Mouse (Mus musculus): ENCODE measurements around the gene Maml2. TPM values are rescaled to one million over a fixed set of nuclear protein-coding genes. Genes with fewer than 3 reads are reported as not detected.

The Maml2 gene
- polyA plus RNA-seq, 1 experiment: 12.3 TPM

- 19% methylated on average over 8 of the region's 8 CpGs for WGBS
- TF ChIP-seq POLR2A (IDR thresholded peaks at IDR 0.05; ENCODE audit: borderline replicate concordance, insufficient read depth, low read length): no peak
- peak; percentile 77 for TF ChIP-seq CTCF (IDR thresholded peaks at IDR 0.05; ENCODE audit: borderline replicate concordance, insufficient read depth, low read depth, low read length)
- Histone ChIP-seq H3K4me3 (replicated peaks; ENCODE audit: insufficient read depth, low read depth, low read length) (no peak overlapping the region), H3K27me3 (ENCODE audit: control insufficient read depth, insufficient read depth, low read length) (no peaks in the 10 kb centered on the region), H3K4me1 (ENCODE audit: control insufficient read depth, insufficient read depth, low read length) (no peaks in the 10 kb centered on the region), H3K27ac (ENCODE audit: insufficient read depth, low read length) (no peak overlapping the region)
- DNase-seq: peak; percentile 73 to 78
Observed at GRCm38 (mm10) chr9:13716316-13717099, 418.8 kb downstream of the Maml2 start.

- peak within 1 kb of the TSS; percentile 91 for H3K27ac ChIP-seq (ENCODE audit: insufficient read depth, low read length)
- H3K27me3 ChIP-seq (ENCODE audit: control insufficient read depth, insufficient read depth, low read length): no peaks in the 10 kb centered on the region
- no peaks in the 10 kb centered on the region; the same call in 1 of the 2 replicates for H3K4me1 ChIP-seq (ENCODE audit: control insufficient read depth, insufficient read depth, low read length)
- peak within 1 kb of the TSS; percentile 96 for H3K4me3 ChIP-seq (replicated peaks; ENCODE audit: insufficient read depth, low read depth, low read length)
- DNase-seq: no peak
- 31% methylated on average over 2 of the region's 2 CpGs for WGBS
- TF ChIP-seq POLR2A (IDR thresholded peaks at IDR 0.05; ENCODE audit: borderline replicate concordance, insufficient read depth, low read length) (no peak), CTCF (IDR thresholded peaks at IDR 0.05; ENCODE audit: borderline replicate concordance, insufficient read depth, low read depth, low read length) (no peak)
Observed at GRCm38 (mm10) chr9:13748404-13748797, 450.6 kb downstream of the Maml2 start, which contains the start of gene Mtmr2. Gene Mtmr2 (plus strand): TSS chr9:13748410.

- peak; percentile 96 to 97 for DNase-seq
- H3K4me1 ChIP-seq (ENCODE audit: control insufficient read depth, insufficient read depth, low read length): no peaks in the 10 kb centered on the region; the same call in 1 of the 2 replicates
- peak overlapping the region; percentile 91 for H3K27ac ChIP-seq (ENCODE audit: insufficient read depth, low read length)
- TF ChIP-seq POLR2A (IDR thresholded peaks at IDR 0.05; ENCODE audit: borderline replicate concordance, insufficient read depth, low read length): peak; percentile 74
- TF ChIP-seq CTCF (IDR thresholded peaks at IDR 0.05; ENCODE audit: borderline replicate concordance, insufficient read depth, low read depth, low read length): no peak
- under 1% methylated on average over 60 of the region's 60 CpGs for WGBS
- H3K27me3 ChIP-seq (ENCODE audit: control insufficient read depth, insufficient read depth, low read length): no peaks in the 10 kb centered on the region
- H3K4me3 ChIP-seq (replicated peaks; ENCODE audit: insufficient read depth, low read depth, low read length): peak overlapping the region; percentile 96
Observed at GRCm38 (mm10) chr9:13748798-13749674, 451.3 kb downstream of the Maml2 start.

DNA sequence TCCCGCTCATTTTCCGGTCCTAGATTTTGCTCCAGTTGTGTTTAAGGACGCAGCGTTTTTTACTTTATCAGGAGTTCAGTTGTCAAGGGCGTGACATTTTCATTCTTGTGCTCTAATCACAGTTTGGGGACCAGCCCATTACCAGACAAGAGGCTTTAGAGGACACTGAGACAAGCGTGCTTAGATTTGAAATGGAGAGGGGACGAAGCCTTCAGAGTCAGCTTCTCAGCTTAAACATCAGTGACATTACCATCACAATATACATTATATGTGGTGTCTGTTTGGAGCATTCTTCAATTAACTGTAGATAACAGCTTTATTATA is 451.9 kb downstream of the Maml2 start:
- no peaks in the 10 kb centered on the region; the same call in 1 of the 2 replicates for H3K4me1 ChIP-seq (ENCODE audit: control insufficient read depth, insufficient read depth, low read length)
- no peaks in the 10 kb centered on the region for H3K27me3 ChIP-seq (ENCODE audit: control insufficient read depth, insufficient read depth, low read length)
- under 1% methylated on average over 7 of the region's 7 CpGs for WGBS
- H3K4me3 ChIP-seq (replicated peaks; ENCODE audit: insufficient read depth, low read depth, low read length): peak overlapping the region; percentile 96
- TF ChIP-seq CTCF (IDR thresholded peaks at IDR 0.05; ENCODE audit: borderline replicate concordance, insufficient read depth, low read depth, low read length) (no peak), POLR2A (IDR thresholded peaks at IDR 0.05; ENCODE audit: borderline replicate concordance, insufficient read depth, low read length) (no peak)
- H3K27ac ChIP-seq (ENCODE audit: insufficient read depth, low read length): peak overlapping the region; percentile 80; the same call in 1 of the 2 replicates
- no peak for DNase-seq

DNA sequence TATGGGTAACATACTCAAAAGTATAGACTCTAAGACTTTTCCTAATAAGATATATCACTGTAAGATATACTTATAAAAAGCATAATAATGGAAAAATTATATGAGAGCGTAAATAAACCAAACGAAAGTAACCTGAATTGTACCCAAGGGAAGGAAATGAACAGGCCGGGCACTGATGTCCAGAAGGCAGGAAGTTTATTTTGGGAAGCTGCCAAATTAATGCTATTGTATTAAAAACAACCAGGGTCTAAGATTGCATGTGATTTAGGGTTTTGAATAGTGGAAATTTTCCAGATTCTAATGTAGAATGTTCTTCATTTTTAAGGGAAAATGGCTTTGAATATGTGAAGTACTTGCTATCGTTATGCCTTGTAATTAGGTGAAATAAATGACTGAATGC is 454.8 kb downstream of the Maml2 start:
- Histone ChIP-seq H3K4me3 (replicated peaks; ENCODE audit: insufficient read depth, low read depth, low read length) (no peak overlapping the region), H3K4me1 (ENCODE audit: control insufficient read depth, insufficient read depth, low read length) (no peaks in the 10 kb centered on the region; the same call in 1 of the 2 replicates), H3K27ac (ENCODE audit: insufficient read depth, low read length) (no peak overlapping the region), H3K27me3 (ENCODE audit: control insufficient read depth, insufficient read depth, low read length) (no peaks in the 10 kb centered on the region)
- no peak for TF ChIP-seq POLR2A (IDR thresholded peaks at IDR 0.05; ENCODE audit: borderline replicate concordance, insufficient read depth, low read length)
- DNase-seq: no peak
- WGBS: 32% methylated on average over 4 of the region's 4 CpGs

Other genes with a start within 250 kb of the Maml2 start
- 5.4 and 5.6 TPM in 2 replicates for gene Jrkl, start 52.1 kb upstream of the Maml2 start, polyA plus RNA-seq (2012; rRNA removed)
- gene Ccdc82, start 51.0 kb upstream of the Maml2 start, polyA plus RNA-seq (2012; rRNA removed): 33.4 and 35.2 TPM in 2 replicates
- not detected in 2 replicates for gene Gm17571, start 148.8 kb downstream of the Maml2 start, polyA plus RNA-seq (2012; rRNA removed)